Mouse (Mus musculus) erythroblast, embryonic 14.5 days (primary cell): ENCODE measurements around the gene Spag17. TPM values are rescaled to one million over a fixed set of nuclear protein-coding genes. Genes with fewer than 3 reads are reported as not detected.
"Not testable (repeated sequence)": the region's sequence is repeated elsewhere in the genome, so short reads cannot be mapped to it uniquely, and the experiment has no call there.

Experiments
- H3K27me3 ChIP-seq: 2 replicates; pipeline ENCODE4 v1.6.1; 2012; ENCODE audit warnings: inconsistent platforms; ENCODE audit not compliant: control insufficient read depth
- H3K36me3 ChIP-seq: 2 replicates; pipeline ENCODE4 v1.6.1; 2012; ENCODE audit warnings: mild to moderate bottlenecking, inconsistent platforms; ENCODE audit not compliant: control insufficient read depth
- H3K4me1 ChIP-seq: 2 replicates; pipeline ENCODE4 v1.6.1; 2012; ENCODE audit warnings: inconsistent platforms; ENCODE audit not compliant: control insufficient read depth
- H3K4me3 ChIP-seq: replicated peaks from 2 replicates; pipeline ENCODE3; 2012; ENCODE audit warnings: moderate library complexity, mild to moderate bottlenecking, inconsistent platforms
- H3K9me3 ChIP-seq: 2 replicates; pipeline ENCODE4 v1.6.1; 2012; ENCODE audit warnings: low read length, inconsistent platforms, mixed read lengths; ENCODE audit not compliant: control insufficient read depth
- GATA1 ChIP-seq: IDR thresholded peaks from 2 replicates; pipeline ENCODE4 v1.6.1; 2012; ENCODE audit warnings: low read length, inconsistent platforms, mixed read lengths
- TAL1 ChIP-seq: IDR thresholded peaks from 3 replicates; pipeline ENCODE4 v1.6.1; 2012; ENCODE audit warnings: low read length, inconsistent platforms, mixed read lengths
- polyA plus RNA-seq: library from polyadenylated mRNA; stranded (reverse); fragments of >175 nt; gene quantifications from 2 replicates; pipeline ENCODE4 v1.2.3, GENCODE M21; 2012

The Spag17 gene
- polyA plus RNA-seq, 1 experiment = not detected

- TF ChIP-seq GATA1 = no peak
- no peak for TF ChIP-seq TAL1
- no peaks in the 10 kb centered on the region for H3K36me3 ChIP-seq
- H3K4me1 ChIP-seq = no peaks in the 10 kb centered on the region
- no peaks in the 10 kb centered on the region for H3K27me3 ChIP-seq
- H3K9me3 ChIP-seq = peaks cover 20% of the 10 kb centered on the region
- H3K4me3 ChIP-seq = no peak overlapping the region
Observed at GRCm38 (mm10) chr3:99883988-99884564, 1.1 kb upstream of the Spag17 start.

DNA sequence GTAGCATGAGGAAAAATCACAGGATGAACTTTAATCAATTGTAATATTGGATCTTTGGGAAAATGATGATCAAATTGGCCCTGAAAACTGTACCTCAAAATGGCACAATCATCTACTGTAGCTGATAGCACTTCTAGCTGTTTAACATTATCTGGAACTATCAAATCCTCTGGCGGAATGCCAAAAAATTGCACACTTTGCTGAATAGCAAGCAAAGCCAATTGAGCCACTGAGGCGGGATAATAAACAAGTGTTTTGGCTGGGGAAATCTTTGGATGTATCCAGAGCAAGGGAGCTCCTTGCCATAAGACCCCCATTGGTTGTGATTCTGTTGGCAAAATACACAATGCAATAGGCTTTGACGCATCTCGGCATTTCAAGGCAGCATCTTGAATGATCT lies 9.5 kb downstream of the Spag17 start:
- not testable (repeated sequence) for H3K27me3 ChIP-seq, H3K4me1 ChIP-seq, H3K36me3 ChIP-seq, H3K4me3 ChIP-seq
- peaks cover 49% of the 10 kb centered on the region for H3K9me3 ChIP-seq

DNA sequence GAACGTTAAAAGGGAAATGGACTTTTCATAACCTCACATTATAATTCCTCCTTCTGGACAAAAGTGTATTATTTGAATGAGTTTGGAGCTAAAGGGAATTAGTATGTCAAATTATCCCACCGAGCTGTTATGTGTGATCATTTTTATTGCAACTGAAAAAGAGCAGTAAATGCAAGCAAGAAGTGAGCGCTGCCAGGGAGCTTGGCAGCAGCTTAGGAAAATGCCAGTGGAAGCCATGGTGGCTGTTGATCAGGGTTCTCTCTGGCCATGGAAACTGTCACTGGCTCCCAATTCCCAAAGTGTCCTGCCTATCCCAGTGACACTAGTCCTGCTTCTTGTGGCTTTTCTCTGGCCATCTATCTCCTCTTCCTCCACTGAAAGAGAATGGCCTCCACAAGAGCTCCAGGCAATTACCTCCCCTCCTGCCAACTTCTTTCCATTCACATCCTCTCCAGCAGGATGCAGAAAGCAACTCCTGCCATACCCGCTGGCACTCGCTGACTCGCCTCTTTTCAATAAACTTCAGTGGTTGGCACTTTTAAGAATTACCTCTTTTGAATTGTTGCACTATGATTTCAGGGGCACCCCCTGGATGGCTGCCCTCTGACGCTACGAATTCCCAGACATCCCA lies 28.7 kb downstream of the Spag17 start:
- no peaks in the 10 kb centered on the region for H3K36me3 ChIP-seq
- no peaks in the 10 kb centered on the region for H3K4me1 ChIP-seq
- H3K4me3 ChIP-seq = no peak overlapping the region
- no peaks in the 10 kb centered on the region for H3K27me3 ChIP-seq
- H3K9me3 ChIP-seq = peaks cover 22% of the 10 kb centered on the region
- TF ChIP-seq TAL1 (no peak), GATA1 (no peak)

DNA sequence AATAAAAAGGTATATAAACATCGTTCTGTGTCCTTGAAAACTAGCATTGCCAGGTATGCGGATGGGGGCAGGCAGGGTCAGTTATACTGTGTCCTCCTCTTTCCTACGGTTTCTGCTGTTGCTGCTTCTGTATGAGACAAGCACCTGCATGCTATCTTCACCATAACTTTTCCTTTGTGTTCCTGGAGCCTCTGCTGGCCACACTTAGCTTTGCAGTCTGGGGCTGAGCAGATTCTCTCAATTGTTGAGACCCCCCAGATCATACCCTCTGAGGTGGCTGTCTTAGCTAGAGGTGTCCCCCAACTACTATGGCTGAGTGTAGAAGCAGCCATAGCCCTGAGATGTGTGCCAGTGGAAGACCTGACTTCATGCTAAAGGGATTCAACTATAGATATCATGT lies 37.7 kb downstream of the Spag17 start:
- H3K4me3 ChIP-seq = no peak overlapping the region
- TF ChIP-seq GATA1 (no peak), TAL1 (no peak)
- peaks cover 5% of the 10 kb centered on the region for H3K9me3 ChIP-seq
- H3K27me3 ChIP-seq = no peaks in the 10 kb centered on the region
- no peaks in the 10 kb centered on the region for H3K36me3 ChIP-seq
- H3K4me1 ChIP-seq = no peaks in the 10 kb centered on the region

- H3K27me3 ChIP-seq = no peaks in the 10 kb centered on the region
- H3K4me1 ChIP-seq = no peaks in the 10 kb centered on the region
- no peaks in the 10 kb centered on the region for H3K36me3 ChIP-seq
- no peak for TF ChIP-seq TAL1
- TF ChIP-seq GATA1 = no peak
- H3K9me3 ChIP-seq = peaks cover 22% of the 10 kb centered on the region
- no peak overlapping the region for H3K4me3 ChIP-seq
Observed at GRCm38 (mm10) chr3:99930920-99931620, 45.9 kb downstream of the Spag17 start.

DNA sequence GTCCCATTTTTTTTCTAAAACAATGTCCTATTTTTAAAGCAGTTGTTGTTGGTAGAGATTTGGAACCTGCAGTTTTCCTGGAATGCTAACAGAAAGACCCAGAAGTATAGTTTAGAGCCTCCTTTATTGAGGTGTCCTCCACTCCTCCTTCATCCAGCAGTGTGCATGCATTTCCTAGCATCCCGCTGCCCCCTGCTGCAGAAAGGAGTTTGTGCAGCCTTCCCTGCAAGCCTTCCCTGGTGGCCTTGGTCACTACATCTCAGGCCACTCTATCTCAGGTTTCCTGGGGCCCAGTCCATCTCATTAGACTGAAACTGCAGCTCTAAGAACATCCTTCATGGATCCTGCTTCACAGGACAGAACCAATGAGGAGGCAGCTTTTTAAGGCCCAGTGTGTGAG lies 51.0 kb downstream of the Spag17 start:
- no peaks in the 10 kb centered on the region for H3K27me3 ChIP-seq
- no peak overlapping the region for H3K4me3 ChIP-seq

GRCm38 (mm10) chr3:99938611-99939286 lies 53.5 kb downstream of the Spag17 start:
- no peak overlapping the region for H3K4me3 ChIP-seq
- no peaks in the 10 kb centered on the region for H3K36me3 ChIP-seq
- no peak for TF ChIP-seq GATA1
- TF ChIP-seq TAL1 = no peak
- H3K27me3 ChIP-seq = no peaks in the 10 kb centered on the region
- no peaks in the 10 kb centered on the region for H3K4me1 ChIP-seq
- peaks cover 4% of the 10 kb centered on the region; the same call in 1 of the 2 replicates for H3K9me3 ChIP-seq

More for the DNA sequence above, 51.0 kb downstream of the Spag17 start:
- peaks cover 8% of the 10 kb centered on the region; the same call in 1 of the 2 replicates for H3K9me3 ChIP-seq
- no peaks in the 10 kb centered on the region for H3K4me1 ChIP-seq
- H3K36me3 ChIP-seq = no peaks in the 10 kb centered on the region
- no peak for TF ChIP-seq TAL1
- TF ChIP-seq GATA1 = no peak

DNA sequence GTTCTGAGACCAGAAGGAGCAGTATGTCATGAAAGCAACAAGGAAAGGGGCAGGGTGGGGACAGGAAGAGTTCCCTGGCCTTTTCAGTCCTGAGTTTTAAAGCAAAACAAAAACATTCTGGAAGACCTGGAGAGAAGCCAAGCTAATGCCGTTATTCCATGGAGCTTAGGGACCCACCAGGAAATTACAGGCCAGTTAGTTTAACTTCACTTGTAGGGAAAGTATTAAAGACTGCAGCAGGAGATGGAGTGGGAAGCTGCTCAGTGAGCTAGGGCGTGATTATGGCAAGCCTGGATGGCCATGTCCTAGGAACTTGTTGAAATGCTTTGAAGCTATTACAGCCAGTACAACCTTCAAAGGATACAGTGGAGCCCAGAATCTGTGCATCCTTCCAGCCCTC lies 60.0 kb downstream of the Spag17 start:
- TF ChIP-seq TAL1 = no peak
- TF ChIP-seq GATA1 = no peak
- no peaks in the 10 kb centered on the region for H3K36me3 ChIP-seq
- no peaks in the 10 kb centered on the region for H3K4me1 ChIP-seq
- H3K9me3 ChIP-seq = peaks cover 2% of the 10 kb centered on the region; the same call in 1 of the 2 replicates
- H3K4me3 ChIP-seq = no peak overlapping the region
- no peaks in the 10 kb centered on the region for H3K27me3 ChIP-seq

DNA sequence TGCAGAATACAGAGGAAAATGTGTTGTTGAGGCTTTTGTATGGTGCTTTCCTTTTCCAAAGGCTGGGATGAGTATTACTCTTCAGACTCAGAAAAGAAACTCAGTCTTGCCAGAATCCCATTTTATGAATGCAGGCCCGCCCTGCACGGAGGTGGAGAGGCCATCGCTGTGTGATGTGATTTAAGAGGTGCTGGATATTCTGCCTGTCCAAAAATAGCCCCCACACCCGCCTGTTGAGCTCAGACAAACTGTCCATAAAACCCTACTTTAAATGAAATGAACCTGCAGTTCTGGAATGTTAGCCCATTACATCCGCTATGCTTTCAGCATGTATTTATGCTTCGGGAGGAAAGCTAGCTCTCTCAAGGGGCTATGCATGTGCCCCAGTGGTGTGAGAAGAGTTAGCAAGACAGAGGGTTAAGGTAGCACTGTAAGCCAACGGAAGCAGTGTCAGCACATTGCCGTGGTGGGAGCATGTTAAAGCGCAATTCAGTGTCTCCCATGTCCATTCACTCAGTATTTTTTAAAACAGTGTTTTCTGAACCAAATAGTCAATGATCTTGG lies 68.9 kb downstream of the Spag17 start:
- TF ChIP-seq TAL1 (no peak), GATA1 (no peak)
- Histone ChIP-seq H3K4me3 (no peak overlapping the region), H3K36me3 (no peaks in the 10 kb centered on the region), H3K9me3 (peaks cover 14% of the 10 kb centered on the region), H3K4me1 (no peaks in the 10 kb centered on the region), H3K27me3 (no peaks in the 10 kb centered on the region)
